Mouse (Mus musculus) CD4-positive helper T cell, adult 2 months (primary cell): ENCODE results near the gene Itpkb.

Source experiments
- DNase-seq: peaks from one replicate; pipeline ENCODE4 v3.0.0-alpha.2; 2012; ENCODE audit warnings: low read depth, missing footprints, low spot score

The Itpkb gene

GRCm38 (mm10) chr1:180313517-180314440 lies 16.5 kb upstream of the Itpkb start:
- DNase-seq, result peak; percentile 72

- DNase-seq, result peak; percentile 54
Observed at GRCm38 (mm10) chr1:180314641-180315040, 15.6 kb upstream of the Itpkb start.

- DNase-seq, result no peak
Observed at GRCm38 (mm10) chr1:180315127-180315526, 15.2 kb upstream of the Itpkb start.

GRCm38 (mm10) chr1:180317450-180317849 lies 12.8 kb upstream of the Itpkb start:
- DNase-seq, result no peak

GRCm38 (mm10) chr1:180318407-180318806 lies 11.9 kb upstream of the Itpkb start:
- DNase-seq, result no peak

GRCm38 (mm10) chr1:180319895-180320294 lies 10.4 kb upstream of the Itpkb start:
- no peak for DNase-seq

GRCm38 (mm10) chr1:180322896-180323295 lies 7.4 kb upstream of the Itpkb start:
- no peak for DNase-seq

GRCm38 (mm10) chr1:180323491-180323890 lies 6.8 kb upstream of the Itpkb start:
- no peak for DNase-seq

- no peak for DNase-seq
Observed at GRCm38 (mm10) chr1:180324271-180324670, 6.0 kb upstream of the Itpkb start.

GRCm38 (mm10) chr1:180328794-180329665 lies 1.3 kb upstream of the Itpkb start:
- peak; percentile 64 for DNase-seq

GRCm38 (mm10) chr1:180329706-180330105 lies 579 bp upstream of the Itpkb start:
- DNase-seq, result no peak

GRCm38 (mm10) chr1:180330707-180331545 lies 641 bp downstream of the Itpkb start:
- peak; percentile 65 for DNase-seq

- peak; percentile 51 for DNase-seq
Observed at GRCm38 (mm10) chr1:180331546-180332075, 1.3 kb downstream of the Itpkb start.

GRCm38 (mm10) chr1:180332076-180332927 lies 2.0 kb downstream of the Itpkb start:
- peak; percentile 67 for DNase-seq

- DNase-seq, result no peak
Observed at GRCm38 (mm10) chr1:180332928-180333440, 2.7 kb downstream of the Itpkb start.

GRCm38 (mm10) chr1:180333588-180333987 lies 3.3 kb downstream of the Itpkb start:
- no peak for DNase-seq

GRCm38 (mm10) chr1:180334541-180334940 lies 4.3 kb downstream of the Itpkb start:
- peak; percentile 71 for DNase-seq

GRCm38 (mm10) chr1:180335513-180336375 lies 5.5 kb downstream of the Itpkb start:
- DNase-seq, result peak; percentile 88

GRCm38 (mm10) chr1:180338358-180338757 lies 8.1 kb downstream of the Itpkb start:
- DNase-seq, result peak; percentile 82
